Mouse (Mus musculus) heart, postnatal 25 days (tissue): ENCODE results near the gene Ell3. TPM values are rescaled to one million over a fixed set of nuclear protein-coding genes. Genes with fewer than 3 reads are reported as not detected.
"Not testable (repeated sequence)": the region's sequence is repeated elsewhere in the genome, so short reads cannot be mapped to it uniquely, and the experiment has no call there.

Experiments
- DNase-seq: peaks from one replicate; pipeline ENCODE4 v3.0.0; 2022; ENCODE audit warnings: low spot score
- intact Hi-C: fragments of 180-260 bp; cut with DNase I; formaldehyde crosslinking; loops from one replicate; pipeline ENCODE4 v1.15.1; 2025
- total RNA-seq, 2 experiments: library from RNA; stranded (reverse); gene quantifications; 2 replicates each; pipeline ENCODE4 v1.2.3; 2021

Gene Ell3
- total RNA-seq, result under 1 TPM in 1 of 2 experiments, not detected in 1; 0.14 TPM

DNA sequence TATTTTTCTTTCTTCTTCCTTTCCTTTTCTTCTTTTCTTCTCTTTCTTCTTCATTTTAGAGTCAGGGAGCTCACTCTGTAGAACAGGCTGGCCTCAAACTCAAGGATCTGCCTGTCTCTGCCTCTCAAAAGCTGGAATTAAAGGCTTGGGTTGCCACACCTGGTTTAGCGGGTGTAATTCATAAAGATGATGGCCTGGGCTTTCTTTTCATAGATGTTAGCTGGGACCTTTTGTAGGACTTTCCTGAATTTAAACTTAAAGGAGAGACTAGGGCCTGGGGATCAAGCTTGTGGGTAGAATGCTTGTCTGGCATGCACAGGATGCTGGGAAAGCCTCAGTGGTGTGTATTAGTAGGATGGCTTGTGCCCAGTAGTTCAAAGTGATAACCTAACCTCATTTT lies at the start of gene Ell3:
TSS of gene Ell3 (minus strand) at position 101 of the 400 bp plus-strand sequence.
- DNase-seq, result no peak
- intact Hi-C loops, result loop anchor here (10.0 kb wide), 1 partner anchor 931 kb away; no protein-coding TSS in a partner anchor

DNA sequence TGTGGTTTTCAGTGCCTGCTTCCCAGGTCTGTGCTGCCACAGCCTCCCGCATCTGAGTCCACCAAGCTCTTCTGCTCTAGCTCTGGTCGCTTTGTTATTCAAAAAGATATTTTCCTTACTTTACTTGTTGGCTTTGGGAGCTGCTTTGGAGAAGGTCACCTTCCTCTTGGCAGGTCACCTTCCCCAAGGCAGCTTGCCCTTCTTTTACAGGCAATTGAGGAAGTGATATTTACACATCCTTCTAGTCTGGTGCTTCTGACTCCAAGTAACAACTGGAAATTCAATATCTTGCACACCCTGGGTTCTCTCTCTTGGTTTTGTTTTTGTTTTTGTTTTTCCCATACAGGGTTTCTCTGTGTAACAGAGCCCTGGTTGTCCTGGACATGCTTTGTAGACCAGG lies 40.3 kb upstream of the Ell3 start:
- intact Hi-C loops, DNase-seq: not testable (repeated sequence)

DNA sequence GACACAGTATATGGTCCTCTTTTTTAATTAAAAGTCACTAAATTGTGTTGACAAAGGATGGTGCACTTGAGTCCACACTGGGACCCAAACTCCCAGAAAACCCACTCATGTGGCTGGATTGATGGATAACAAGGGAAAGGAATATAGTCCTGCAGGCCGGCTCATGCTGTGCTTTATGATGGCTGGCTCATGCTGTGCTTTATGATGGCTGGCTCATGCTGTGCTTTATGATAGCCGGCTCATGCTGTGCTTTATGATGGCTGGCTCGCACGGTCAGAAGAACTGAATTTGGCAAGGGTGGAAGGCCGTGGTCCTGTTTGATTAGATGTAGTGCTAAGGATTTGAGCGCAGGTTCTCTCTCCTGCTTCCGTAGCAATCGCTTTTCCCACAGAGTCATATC lies 39.5 kb upstream of the Ell3 start:
- DNase-seq, result no peak
- intact Hi-C loops, result no loop called here

DNA sequence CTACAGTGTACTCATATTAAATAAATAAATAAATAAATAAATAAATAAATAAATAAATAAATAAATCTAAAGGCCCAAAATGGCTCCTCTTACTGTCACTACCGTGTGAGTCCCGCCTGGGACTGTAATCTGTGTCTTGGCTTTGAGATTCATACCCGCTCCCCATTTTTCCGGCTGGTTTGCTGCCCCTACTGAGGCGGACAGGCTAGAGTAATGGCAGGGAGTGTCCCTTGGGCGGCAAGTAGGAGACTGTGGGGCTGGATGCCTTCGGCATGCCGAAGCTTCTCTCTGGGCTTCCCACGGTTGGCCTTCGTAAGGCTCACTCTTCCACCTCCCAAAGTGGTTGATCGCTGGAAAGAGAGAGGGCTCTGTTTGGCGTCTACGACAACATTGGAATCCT lies 36.8 kb upstream of the Ell3 start:
- DNase-seq, result not testable (repeated sequence)

DNA sequence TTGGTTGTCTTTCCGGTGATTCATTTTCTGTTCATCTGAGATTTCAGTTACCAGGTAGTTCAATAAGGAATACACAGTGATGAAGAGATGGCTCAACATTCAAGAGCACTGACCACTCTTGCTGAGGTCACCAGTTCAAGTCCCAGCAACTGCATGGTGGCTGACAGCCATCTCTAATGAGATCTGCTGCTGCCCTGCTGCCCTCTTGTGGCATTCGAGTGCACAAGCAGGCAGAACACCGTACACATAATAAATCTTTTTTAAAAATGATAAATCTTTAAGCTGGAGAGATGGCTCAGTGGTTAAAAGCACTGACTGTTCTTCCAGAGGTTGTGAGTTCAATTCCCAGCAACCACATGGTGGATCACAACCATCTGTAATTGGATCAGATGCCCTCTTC lies 36.4 kb upstream of the Ell3 start:
- intact Hi-C loops, result no loop called here
- DNase-seq, result no peak

More for the DNA sequence above, 36.8 kb upstream of the Ell3 start:
- intact Hi-C loops, result not testable (repeated sequence)

DNA sequence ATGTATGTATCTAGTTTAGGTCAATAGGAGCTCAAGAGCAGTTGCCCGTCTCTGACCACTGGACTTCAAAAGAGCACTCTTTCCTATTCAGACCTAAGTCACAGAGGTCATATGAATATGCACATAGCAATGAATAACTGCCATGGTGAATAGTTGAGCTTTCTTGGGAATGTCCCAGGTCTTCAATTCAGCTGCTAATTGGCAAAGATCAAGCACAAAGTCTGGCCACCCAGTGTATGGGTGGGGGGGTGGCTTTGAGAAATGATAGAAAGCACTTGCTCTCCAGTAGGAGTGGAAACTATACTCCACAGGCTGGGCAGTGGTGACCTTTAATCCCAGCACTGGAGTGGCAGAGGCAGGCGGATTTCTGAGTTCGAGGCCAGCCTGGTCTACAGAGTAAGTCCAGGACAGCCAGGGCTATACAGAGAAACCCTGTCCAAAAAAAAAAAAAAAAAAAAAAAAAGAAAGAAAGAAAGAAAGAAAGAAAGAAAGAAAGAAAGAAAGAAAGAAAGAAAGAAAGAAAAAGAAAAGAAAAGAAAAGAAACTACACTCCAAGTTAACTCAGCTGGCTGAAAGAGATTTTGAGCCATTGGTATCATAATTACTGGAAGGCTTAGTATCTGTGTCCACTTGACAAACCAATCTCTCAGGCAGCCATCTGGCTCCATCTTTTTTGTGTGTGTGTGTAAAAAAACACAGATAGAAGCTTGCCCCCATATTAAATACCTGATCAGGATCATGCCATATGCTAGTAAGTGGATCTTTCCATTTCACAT lies 33.6 kb upstream of the Ell3 start:
- intact Hi-C loops, result no loop called here
- no peak for DNase-seq

DNA sequence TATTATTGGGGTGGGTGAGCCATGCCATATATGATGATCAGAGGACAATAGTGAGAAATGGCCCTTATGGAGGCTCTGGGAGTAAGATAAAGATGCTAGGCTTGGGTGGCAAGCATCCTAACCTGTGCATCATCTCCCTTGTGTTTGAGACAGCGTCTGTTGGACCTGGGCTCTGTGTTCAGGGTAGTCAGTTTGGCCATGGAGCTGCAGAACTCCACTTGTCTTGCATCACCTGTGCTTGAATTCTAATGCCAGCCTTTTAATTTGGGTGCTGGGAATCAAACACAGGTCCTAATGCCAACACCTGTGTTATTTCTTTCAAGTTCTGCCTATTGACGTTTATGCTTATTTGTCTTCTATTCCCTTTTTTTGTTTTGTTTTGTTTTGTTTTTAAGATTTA lies 31.2 kb upstream of the Ell3 start:
- DNase-seq, intact Hi-C loops: not testable (repeated sequence)

DNA sequence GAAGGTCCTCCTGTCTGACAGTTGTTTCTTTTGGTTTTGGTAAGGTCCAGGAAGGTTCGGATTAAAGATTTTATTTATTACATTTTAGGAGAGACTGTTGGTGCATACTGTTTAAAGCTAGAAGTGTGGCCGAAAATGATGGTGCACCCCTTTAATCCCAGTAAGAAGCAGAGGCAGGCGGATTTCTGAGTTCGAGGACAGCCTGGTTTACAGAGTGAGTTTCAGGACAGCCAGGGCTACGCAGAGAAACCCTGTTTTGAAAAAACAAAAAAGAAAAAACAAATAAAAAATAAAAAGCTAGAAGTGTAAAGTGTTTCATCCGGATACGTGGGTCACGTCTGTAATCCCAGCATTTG lies 30.1 kb upstream of the Ell3 start:
- no peak for DNase-seq
- intact Hi-C loops, result loop anchor here (1.0 kb wide), 2 partner anchors 25 to 33 kb away; partner anchors contain the start of gene Serf2

DNA sequence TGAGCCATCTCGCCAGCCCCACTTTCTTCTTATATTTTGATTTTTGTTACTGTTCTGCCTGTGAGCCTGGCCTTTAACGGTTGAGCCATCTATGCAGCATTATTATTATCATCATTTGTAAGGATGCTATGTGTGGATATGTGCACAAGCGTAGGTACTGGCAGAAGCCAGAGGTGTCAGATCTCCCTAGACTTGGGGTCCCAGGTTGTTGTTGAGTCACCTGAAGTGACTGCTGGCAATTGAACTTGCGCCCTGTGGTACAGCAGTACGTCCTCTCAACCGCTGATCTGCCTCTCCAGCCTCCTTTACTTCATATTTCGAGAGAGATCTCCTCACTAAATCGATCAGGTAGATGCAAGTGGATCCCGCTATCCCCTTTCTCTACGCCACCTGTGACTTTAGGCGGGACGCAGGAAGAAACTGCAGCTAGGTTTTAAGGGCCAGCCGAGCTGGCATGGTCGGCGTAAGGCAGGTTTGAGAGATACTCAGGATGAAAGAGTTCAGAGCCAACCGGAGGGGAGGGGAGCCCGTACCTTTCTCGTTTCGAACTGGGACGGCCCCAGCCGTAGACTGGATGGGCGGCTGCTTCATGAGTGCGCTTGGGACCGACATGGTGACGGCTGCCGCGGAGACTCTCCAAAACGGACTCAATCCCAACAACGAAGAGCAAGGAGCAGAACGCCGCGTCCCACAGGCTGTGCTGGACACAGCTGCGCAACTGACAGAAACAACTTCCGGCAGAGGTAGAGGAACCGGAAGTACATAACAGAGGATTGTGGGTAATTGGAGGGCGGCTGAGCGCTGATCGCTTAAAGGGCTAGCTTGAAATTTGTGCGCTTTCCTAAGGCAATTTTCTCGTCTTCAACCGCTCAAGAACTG lies 29.5 kb upstream of the Ell3 start, which contains the start of gene Mfap1b:
TSS of gene Mfap1b (minus strand) at position 767 of the 879 bp plus-strand sequence.
- DNase-seq, result peak; percentile 62
- intact Hi-C loops, result loop anchor here (1.0 kb wide), 2 partner anchors 24 to 34 kb away; partner anchors contain the start of gene Serf2

DNA sequence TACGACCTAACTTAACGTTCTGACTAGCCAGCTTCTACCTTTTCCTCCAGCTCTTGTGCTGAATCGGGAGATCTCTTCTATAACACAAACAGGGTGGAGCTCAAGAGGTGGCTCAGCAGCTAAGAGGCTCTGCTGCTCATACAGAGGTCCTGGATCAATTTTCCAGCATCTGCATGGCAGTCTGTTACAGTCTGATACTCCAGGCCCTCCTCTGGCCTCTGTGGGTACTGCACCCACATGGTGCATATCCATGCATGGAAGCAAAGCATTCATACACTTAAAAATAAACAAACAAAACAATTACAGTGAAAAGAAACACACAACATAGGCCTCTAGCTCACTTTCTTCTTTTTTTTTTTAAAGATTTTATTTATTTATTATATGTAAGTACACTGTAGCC lies 28.7 kb upstream of the Ell3 start:
- DNase-seq, intact Hi-C loops: not testable (repeated sequence)

DNA sequence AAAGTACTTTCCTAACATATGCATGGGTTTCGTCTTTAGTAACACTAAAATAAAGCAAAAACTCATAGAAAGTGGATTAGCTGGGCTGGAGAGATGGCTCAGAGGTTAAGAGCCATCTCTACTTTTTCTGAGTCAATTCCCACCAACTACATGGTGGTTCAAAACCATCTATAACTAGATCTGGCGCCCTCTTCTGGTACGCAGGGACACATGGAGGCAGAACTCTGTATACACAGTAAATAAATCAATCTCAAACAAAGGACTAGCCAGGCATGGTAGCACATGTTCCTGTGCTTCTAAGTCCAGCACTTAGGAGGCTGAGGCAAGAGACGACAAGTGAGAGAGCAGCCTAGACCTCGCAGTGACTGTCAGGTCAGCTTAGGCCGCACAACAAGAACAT lies 24.9 kb upstream of the Ell3 start:
- intact Hi-C loops, DNase-seq: not testable (repeated sequence)

DNA sequence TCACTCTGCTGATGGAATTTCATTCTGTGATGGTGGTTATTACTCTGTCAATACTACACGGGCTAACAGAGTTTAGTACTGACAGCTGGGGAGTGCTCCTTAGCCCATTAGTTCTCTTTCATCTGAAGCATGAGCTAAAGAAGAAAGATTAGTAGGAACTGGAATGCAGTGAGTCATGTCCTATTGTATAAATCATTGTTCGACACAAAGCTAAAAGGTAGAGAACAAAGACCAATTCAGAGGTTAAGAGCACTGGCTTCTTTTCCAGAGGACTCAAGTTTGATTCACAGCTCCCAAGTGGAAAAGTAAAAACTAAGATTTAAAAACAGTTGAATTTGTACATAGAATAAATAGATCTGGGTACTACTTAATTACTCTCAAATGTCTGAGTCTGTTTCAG lies 16.0 kb upstream of the Ell3 start:
- intact Hi-C loops, result no loop called here
- DNase-seq, result no peak

DNA sequence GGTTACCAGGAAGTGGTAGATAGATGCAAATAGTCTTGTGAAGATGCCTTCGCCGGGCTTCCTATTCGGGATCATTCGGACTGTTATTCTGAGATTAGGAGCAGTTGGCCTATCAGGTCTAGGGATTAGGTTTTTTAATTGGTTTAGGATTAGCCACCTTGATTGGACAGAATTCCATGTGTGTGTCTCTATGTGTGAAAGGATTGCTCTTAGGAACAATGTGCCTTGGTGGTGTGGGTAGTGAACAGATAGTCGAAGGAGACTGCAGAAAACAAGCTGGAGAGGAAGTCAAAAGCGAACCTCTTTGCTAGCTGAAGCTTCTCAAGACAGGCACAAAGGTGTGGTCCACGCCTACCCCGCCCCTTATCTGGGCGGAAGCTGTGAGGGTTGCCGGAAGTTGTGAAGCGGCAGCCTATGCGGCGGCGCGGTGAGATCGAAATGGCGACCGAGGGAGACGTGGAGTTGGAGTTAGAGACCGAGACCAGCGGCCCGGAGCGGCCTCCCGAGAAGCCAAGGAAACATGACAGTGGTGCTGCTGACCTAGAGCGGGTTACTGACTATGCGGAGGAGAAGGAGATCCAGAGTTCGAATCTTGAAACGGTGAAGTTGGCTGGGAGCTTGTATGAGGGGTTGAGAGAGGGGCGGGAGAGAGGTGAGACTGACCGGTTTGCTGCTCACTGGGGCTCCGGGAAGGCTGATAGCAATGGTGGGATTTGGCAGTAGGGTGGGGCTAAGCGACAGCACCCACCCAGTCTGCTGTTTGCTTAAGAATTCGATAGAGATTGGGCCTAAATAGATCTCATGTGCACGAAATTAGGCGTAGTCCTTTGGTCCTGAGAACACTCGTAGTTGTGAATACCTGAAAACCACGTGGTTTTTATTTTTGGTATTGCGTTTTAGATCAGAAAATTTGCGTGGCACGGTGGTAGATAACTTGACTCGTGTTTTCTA lies 12.9 kb upstream of the Ell3 start, which contains the start of gene Serinc4:
TSS of gene Serinc4 (minus strand) at position 90 of the 951 bp plus-strand sequence.
- intact Hi-C loops, result no loop called here
- peak; percentile 74 for DNase-seq

DNA sequence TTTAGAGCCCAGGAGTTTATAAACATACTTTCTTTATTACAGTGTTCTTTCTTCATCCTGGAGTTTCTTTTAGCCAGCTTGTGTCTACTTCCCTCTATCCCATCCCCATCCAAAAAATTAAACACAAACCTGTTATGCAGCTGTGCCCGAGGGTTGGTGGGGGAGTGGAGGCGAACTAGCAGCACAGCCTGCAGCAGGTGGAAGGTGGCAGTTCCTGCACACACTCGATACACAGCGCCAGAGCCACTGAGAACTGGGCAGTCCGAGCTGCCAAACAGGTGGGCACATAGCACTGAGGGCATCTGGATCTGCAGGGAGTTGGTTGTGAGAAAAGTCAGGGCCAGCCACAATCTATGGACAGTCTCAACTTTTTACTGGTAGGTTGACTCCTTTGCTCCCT lies 11.5 kb upstream of the Ell3 start:
- no peak for DNase-seq
- intact Hi-C loops, result no loop called here

DNA sequence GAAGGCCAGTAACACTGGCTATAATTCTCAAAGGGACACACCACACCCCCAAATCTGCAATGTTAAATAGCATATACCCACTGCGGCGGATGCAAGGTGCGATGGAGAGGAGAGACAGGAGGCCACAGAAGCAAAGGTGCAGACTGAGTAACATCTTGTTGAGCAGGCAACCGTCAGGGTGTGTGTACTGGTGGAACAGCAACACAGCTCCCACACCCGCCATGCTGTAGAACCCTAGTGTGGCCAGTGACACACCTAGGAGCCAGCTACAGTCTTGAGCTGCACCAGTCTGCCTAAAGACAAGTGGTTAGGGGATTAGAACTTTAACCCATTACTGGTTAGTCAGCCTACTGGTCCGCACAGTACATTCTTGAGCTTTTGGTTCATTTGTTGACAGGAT lies 9.8 kb upstream of the Ell3 start:
- intact Hi-C loops, result no loop called here
- DNase-seq, result no peak

DNA sequence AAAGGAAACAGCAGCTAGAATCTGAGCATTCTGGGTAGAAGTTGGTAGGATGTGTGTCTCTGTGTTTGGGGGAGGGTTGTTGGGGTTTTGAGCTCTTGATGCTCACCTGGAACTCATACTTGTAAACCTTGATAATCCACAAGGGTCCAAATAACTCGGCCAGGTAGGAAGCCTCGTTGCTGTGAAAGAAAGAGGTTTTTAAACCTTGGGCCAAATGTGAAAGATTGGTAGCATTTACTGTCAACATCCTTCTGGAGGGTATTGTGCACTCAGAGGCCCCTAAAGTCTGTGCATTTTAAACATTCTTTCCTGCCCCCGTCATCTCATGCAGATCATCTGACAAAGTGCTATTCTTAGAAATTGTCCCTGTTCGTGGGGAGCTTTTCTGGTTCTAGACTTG lies 8.9 kb upstream of the Ell3 start, which contains the start of gene Hypk:
TSS of gene Hypk (plus strand) at position 301 of the 400 bp plus-strand sequence.
- no peak for DNase-seq
- intact Hi-C loops, result no loop called here

DNA sequence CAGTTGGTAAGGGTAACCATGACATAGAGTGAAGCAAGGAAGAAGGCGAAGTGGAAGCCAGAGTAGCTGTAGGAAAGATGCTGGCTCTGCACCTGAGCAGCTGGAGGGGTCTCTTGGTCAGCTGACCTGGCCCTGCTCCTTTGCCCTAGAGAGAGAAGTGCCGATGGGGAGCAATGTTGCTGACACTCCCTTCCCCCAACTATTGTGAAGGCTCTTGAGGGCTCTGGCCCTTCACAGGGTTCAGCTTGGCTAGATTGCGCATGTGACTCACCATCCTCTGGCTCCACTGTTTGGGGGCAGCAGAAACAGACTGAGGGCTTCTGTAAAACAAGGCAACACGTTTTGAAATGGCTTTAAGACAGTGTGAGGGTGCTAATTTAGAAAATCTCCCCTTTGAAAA lies 8.3 kb upstream of the Ell3 start:
- DNase-seq, result no peak
- intact Hi-C loops, result no loop called here

DNA sequence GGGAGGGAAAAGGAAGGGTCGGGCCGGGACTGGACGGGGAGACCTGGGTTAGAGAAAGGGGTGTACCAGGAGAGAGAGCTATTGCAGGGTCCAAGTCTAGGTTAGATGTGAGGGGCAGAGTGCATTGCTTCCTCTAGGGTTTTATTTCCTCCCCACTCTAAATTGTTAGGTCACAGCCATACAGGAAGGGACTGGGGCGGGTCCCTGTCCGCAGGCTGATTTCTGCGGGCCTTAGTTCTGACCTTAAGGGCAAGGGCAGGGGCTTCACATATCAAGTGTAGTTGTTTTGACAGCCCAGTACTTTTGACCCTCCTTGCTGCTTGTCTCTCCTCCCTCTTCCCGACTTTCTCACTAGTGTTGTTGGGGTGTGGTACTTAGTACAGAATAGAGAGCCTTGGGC lies 6.0 kb upstream of the Ell3 start:
- intact Hi-C loops, result no loop called here
- DNase-seq, result no peak

DNA sequence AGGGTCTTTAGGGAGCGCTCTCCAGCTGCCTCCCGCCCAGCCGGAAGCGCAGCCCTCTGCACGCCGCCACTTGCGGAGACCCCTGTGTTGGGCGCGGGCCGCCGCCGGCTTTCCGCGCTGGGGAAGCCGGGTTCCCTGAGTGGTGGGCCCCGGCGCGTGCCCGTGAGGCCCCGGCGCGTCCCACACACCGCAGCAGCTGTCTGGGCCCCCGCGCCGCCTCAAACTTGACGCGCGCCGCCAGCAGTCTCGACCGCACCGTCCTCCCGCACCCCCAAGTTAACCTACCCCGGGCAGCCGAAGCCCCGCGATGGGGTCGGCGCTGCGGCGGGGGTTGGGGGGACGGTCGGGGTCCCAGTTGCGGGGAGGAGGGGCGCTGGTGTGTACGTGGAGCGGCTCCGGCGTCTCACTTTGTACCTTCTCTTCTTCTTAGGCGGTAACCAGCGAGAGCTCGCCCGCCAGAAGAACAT lies 5.5 kb upstream of the Ell3 start:
- no peak for DNase-seq
- intact Hi-C loops, result loop anchor here (1.0 to 10.0 kb wide), 3 partner anchors 25 to 925 kb away; partner anchors contain the start of genes Mfap1a, Mfap1b and Wdr76
